Mouse (Mus musculus) heart, adult 9 months (tissue): ENCODE data around the gene Slc16a6.
A peak's percentile ranks its signal among the peaks of the same experiment; 100 is the strongest.
"Not testable (repeated sequence)": the region's sequence is repeated elsewhere in the genome, so short reads cannot be mapped to it uniquely, and the experiment has no call there.

ENCODE experiments used
- DNase-seq, 2 experiments: peaks; one replicate each; pipeline ENCODE4 v3.0.0; 2022; ENCODE audit warnings: low spot score in 2 of 2

The Slc16a6 gene

DNA sequence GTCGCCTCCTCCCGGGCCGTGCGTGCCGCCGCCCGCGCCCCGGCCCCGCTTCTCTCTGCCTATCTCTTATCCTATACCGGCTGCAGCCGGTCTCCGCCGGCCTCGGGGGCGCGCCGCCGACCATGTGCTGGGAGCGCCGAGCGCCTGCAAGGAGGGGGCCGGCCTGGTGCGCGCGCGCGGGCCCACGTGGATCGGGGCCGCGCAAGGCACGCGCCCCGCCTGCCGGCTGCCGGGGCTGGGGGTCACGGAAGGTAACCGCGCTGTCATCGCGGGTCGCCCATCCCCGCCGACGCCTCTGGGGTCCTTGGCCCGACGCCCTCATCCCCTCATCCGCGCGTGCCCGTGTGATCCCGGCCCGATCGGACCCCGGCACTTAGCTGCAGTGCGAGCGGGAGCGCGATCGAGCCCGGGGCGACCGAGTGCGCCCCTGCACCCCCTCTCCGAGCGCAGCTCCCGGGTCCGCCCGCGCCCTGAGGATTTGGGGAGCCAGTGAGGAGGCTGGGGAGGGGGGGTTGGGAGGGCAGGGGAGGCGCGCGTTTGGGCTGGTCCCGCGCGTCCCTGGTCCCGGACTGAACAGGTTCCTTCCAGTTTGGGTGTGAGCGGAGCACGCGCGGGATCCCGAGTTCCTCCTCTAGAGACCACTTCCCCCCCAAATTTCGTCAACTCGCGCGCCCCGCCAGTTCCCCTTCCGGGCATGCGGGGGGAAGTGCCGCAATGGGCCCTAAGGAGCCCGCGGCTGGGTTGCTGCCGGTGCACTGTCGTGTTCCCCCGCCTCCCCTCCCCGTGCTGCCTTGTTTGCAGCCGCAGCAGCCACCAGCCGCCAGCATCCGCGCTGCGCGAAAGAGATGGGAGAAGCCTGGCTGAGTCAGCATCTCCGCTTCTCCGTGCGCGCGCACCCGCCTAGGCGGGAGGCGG is at the start of gene Slc16a6, which contains the start of gene Arsg:
Slc16a6 (minus strand) TSS at position 428 of the 915 bp plus-strand sequence.
Arsg (plus strand) TSS at position 204 of the 915 bp plus-strand sequence.
- DNase-seq, result peak; percentile 63 to 74

DNA sequence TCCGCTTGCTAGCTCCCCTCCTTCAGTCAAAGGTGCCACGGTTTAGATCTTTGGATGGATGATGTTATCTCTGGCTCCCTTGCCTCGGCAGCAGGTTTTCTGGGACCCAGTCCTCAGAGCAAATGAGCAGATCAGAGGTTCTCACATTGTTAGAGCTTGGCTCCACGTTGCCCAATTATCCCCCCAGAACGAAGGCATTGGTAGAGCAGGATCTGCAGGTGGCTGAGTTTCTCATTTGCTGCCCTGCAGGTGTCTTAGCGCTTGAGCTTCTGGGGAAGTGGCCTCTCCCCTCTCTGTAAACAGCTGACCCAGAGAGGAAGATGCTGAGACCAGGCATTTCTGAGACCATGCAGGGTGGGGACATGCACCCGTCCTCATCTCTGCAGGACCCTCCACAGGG is 47.6 kb upstream of the Slc16a6 start:
- no peak for DNase-seq

DNA sequence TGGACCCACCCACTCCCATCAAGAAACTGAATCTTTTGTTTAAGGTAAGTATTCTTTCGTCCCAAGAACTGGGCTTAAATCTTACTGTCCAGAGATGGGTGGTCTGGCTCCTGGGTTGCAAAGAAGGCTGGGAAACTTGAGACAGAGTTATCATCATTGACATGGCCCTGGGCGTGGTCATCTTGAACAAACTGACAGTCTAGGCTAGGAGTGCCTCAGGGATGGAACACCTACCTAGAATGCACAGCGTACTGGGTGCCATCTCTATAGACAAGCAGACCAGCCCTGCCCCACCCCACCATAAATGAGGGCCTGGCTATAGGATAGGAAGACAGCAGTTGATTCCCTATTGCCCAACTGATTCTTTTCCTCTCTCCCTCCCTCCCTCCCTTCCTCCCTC is 44.4 kb upstream of the Slc16a6 start:
- DNase-seq, result no peak

DNA sequence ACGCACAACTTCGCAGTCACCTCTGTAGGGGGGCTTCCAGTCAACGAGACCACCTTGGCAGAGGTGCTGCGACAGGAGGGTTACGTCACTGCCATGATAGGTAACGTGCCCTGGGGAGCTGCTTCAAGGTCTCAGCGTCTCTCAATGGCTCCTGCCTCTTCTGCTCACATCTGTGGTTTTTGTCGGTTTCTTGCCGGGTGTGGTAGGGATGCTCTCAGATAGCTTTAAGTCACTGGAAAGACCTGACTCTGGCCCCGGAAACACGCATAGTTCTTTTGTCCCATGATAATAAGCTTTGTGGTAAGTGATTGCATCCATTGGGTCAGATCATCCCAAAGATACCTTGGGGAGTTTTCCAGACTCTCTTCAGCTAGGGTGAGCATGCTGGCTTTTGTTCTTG is 43.9 kb upstream of the Slc16a6 start:
- DNase-seq, result no peak

DNA sequence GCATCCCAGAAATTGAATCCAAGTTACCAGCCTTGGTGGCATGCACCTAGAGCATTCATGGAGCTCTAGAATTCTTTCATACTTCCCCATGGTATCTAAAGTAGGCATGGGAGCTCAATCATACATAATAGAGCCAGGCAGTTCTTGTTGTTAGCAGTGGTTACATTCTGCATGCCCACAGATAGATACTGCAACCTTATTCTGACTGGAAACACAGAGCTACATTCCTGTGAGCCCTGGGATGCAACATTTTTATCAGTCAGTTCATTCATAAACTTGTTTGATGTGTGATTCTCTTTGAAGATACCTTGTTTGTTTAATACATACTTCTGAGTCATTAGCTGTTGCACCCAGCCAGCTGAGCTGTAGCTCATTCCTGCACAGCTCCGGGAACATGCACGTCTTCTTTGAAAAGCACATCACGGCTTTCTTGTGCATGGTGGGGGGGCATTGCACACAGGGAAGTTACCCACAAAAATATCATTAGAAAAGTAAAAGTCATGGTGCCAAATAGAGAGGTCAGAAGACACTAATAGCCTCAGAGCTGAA is 40.7 kb upstream of the Slc16a6 start:
- DNase-seq, result no peak

DNA sequence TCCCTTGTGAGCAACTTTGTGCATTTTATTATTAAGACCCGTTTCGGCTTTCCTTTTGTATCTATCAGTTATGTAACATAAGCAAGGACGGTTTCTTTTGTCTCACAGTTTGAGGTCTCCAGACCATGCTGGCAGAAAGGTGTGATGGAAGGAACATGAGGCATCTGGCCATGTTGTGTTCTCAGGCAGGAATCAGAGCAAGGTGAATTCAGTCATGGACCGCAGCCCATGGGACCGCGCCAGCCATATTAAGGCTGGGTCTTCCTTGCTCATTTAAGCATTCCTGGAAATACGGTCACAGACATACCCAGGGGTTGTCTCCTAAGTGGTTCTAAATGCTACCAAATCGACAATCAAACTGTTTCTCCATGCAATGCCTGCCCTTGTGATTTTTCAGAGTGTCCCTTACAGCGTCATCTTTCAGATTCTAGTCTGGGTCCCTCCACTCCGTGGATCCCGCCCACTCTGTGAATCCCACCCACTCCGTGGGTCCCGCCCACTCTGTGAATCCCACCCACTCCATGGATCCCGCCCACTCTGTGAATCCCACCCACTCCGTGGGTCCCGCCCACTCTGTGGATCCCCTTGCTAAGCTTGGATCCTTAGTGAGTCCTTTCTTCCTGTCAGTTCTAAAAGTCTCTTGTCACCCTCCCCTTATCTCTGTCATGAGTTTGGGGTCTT is 39.7 kb upstream of the Slc16a6 start:
- DNase-seq, result no peak

DNA sequence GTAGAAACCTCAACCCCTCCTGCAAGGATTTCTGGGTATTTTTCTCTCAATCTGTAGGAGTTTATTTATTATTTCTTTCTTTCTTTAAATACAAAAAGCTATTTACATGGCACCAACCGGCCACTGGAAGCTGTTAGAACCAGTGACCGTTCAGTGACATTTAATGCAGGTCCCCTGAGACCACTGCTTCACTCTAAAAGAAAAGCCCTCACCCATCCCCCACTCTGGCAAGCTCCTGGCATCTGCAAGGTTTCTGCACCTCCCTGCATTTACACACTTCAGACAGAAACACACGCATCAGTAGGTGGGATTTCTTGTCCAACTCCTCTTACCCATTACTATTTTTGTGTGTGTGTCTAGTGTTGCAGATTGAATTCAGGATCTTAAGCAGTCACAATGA is 33.7 kb upstream of the Slc16a6 start:
- no peak for DNase-seq

DNA sequence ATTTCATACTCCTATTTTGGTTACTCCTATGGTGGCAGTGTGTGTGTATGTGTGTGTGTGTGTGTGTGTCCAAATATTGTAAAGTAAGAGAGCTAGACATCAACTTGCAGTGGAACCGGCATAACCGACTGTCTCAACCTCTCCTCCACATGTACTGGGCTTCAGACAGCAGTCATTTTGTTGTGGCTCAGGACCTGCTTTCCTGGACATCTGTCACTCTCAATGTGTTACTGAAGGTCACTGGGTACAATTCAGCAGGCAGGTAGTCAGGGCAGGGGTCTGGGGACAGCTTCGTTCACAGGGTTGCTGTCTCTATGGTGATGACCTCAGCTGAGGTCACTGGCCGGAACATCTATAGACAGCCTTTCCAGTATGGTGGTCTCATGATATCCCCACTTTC is 32.4 kb upstream of the Slc16a6 start:
- DNase-seq, result no peak

DNA sequence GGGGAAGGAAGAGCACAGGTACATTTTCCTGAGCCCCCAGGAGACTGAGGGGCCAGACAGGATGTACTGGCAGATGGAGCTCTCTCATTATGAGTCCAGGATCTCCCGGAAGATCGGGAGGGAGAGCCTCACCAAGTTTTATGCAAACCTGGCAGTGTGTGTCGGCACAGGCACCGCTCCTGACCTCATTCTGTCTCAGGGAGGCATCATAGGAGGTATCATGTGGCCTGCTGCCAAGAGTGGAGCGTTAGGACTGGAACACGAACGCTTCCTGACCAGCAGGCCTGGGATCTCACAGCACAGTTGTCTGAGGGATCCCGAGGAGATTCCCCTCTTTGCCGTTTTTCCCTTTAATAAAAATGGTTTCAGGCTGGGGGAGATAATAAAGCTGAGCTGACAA is 31.6 kb upstream of the Slc16a6 start:
- peak in 1 of 2 experiments; percentile 20 for DNase-seq

DNA sequence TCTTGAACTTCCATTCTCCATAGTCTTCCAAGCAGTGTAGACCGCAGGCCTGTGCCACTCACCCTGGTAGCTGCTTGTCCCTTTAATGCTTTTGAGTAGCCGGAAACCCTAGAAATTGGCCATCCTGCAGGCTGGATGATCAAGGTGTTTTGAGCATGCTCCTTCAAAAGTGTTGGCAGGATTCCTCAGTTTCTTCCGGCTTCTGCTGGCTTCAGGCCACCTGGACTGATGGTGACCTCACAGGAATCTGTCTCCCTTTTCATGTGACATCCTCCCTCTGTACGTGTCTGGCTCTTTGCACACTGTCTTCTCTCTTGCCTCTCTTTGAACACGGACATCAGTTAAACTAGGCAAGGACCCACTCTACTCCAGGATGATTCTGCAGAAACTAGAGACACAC is 26.8 kb upstream of the Slc16a6 start:
- DNase-seq, result peak; percentile 39 to 42

DNA sequence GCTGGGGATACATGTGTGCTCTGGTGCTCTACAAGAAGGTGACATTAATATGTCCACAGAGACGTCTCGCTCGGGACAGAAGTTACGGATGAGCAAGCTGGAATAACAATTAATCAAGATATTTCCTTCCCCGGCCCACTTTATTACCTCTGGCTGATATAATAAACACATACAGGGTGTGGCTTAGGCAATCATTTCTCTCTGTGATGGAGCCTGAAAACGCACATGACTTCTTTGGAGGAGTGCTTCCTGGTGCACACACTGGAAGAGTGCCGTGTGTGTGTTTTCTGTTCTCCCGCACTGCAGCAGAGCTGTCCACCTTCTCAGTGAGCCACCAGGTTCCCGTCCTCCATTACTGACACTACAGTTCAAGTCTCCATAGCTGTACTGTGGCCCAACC is 24.6 kb upstream of the Slc16a6 start:
- peak in 1 of 2 experiments; percentile 23 for DNase-seq

DNA sequence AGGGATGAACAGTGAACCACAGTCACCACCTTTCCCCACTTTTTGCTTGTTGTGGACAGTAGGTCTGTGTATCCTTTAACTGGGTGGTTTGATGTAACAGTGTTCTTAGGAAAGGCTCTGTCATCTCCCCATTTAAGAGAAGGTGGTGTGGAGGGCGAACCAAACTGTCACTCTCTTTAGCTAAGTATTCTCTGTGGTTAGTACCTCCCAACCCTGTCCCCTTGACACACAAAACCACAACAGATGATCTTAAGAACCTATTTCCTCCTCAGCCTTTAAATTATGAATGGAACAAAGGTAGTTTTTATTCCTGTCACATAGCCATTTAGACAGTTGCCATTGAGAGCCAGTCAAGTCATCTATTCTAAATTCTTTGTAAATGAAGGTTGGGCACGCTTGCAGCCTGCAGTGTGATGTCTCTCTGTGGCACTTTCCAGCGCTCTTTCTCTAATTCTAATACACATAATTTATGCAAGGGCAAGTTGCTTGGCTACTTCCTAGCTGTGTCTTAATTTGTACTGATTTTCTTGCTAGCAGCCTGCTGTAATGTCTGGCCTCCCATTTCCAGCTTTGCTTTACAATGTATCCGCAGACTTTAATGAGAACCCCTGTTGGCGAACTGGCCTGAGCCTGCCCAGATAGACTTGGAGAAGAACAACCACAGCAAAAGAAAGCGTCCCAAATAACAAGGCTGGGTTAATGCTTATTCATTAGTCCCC is 23.8 kb upstream of the Slc16a6 start:
- DNase-seq, result no peak

DNA sequence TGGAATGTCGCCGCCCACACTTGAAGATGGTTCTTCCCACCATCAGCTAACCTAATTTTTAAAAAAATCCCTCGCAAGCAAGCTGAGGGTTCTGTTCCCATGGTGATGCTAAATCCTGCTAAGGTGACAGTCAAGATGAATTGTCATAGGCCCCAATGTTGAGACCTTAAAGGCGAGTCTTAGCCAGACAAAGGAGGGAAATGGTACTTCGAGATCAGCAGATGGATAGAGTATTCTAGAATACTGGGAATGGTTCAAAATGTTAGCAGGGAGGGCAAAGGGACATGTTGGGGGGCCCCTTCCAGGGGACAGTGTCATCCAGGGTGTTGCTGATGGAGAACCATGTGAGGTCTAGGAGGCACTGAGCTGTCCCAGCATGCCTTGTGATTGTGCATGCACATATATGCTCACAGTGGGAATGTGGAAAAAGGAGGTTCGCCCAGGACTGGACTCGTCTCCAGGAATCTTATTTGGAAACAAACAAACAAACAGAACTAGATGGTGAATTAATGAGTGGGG is 23.1 kb upstream of the Slc16a6 start:
- no peak for DNase-seq

DNA sequence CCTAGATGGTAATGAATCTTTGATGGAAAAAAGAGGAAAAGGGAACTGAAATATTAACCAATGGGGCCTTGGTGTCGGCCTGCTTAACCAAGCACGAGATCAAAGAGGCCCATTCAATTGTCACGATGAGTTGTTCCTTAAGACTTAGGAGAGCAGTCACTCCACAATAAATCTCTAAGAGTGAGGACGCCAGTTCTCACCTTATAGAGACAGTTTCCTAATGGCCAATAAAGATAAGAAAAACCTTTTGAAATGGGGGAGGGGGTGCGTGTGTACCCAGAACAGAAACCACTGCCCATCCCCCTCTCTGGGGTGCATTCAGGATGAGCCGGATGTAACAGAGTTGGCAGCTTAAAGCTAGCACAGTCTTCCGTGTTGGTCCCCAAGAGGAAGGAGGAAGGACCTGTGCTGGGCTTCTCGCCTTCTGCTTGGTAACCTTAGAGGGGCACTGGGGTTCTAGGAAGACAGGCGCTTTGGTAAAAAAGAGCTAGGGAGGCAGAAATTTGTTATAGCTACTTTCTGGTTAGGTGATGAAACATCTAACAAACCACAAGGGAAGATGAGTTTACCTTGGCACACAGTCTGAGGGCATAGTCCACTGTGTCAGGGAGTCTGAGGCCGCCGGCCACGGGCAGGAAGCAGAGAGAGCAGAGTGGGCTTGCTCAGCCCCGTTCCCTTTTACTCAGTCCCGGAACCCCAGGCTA is 22.5 kb upstream of the Slc16a6 start:
- no peak for DNase-seq

DNA sequence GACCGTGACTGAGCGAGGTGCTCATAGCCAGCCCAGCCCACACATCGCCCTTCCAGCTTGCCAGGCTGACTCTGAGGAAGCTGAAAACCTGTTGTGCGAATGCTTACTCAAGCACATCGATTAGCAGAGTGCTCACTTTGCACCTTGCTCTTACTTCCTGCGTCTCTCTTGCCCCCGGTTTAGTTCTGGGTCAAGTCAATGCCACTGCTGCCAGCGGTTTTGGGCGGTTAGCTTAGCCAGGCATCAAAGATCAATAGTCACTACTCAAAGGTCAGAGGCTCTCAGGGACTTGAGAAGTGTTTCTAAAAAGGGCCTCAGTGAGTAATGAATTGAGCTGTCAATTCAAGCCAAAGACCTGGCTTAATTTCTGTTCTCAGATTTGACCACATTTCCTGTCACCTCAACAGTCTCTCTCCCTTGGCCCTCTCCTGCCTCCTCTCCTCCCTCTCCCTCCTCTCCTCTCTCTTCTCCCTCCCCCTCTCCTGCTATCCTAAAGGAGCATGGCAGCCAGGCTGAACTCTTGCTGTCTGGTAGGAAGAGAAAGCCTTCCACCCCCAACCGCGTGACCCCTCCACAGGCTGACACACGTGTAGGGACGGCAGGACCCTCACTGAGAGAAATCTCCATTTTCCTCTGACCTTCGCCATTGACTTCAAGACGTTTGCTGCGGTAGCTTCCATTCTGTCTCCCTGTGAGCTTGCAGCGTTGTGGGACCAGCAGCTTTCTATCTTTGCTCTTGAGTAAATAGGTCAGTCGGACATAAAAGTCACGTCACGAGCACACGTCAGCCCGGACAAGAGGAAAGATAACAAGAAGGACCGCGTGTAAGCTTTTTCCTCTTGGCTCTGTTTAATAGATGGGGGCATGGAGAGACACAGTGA is 21.7 kb upstream of the Slc16a6 start:
- no peak for DNase-seq

DNA sequence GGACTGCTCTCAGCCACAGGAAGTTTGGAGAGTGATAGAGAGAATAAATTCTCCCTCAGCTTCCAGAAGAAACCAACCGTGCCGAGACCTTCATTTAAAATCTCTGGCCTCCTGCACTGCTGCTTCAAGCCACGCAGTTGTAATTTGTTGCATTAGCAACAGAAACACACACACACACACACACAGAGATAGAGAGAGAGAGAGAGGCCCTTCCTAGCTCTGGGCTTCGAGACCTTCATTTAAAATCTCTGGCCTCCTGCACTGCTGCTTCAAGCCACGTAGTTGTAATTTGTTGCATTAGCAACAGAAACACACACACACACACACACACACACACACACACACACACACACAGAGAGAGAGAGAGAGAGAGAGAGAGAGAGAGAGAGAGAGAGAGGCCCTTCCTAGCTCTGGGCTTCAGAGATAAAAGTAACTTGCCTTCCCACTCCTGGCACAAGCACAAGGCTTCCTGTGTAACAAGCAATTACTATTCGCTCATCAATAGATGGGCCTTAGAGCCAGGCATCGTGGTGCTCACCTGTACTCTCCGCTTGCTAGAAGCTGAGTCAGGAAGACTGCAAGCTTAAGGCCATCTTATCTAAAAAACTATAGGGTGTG is 19.6 kb upstream of the Slc16a6 start:
- DNase-seq, result not testable (repeated sequence)

DNA sequence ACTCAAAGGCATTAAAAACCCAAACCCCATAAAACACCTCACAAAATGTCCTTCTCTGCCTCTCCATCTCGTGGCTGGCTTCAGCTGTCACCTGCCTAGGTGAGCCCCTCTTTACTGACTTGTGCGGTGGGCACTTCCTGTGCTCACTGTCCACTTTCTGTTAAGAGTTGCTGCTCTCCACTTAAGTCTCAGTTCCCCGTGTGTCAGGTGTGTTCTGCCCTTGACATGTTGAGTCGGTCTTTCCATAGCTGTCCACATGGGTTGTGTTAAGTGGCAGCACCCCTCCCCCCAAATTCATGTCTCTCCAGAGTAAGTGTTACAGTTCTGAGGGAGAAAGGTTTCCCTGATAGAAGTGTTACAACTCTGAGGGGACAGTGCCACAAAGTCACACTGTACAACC is 18.4 kb upstream of the Slc16a6 start:
- DNase-seq, result no peak

DNA sequence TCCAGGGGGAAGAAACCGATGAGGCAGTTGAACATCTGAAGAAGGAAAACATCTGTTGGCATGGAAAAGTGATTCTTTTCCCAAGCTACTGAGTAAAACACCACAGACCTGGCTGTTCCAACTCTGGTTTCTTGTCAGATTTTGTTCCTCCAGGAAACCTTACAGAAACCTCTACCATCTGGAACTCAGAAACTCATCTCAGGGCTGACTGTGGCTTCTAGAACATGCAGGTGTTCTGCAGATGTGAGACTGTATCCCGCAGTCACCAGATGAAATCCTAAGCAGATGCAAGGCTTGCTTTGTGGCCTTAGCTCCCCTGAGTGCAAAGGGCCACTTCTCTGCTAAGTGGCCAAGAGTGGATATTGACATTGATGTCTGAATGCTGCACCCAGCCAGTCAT is 16.4 kb upstream of the Slc16a6 start:
- DNase-seq, result no peak

DNA sequence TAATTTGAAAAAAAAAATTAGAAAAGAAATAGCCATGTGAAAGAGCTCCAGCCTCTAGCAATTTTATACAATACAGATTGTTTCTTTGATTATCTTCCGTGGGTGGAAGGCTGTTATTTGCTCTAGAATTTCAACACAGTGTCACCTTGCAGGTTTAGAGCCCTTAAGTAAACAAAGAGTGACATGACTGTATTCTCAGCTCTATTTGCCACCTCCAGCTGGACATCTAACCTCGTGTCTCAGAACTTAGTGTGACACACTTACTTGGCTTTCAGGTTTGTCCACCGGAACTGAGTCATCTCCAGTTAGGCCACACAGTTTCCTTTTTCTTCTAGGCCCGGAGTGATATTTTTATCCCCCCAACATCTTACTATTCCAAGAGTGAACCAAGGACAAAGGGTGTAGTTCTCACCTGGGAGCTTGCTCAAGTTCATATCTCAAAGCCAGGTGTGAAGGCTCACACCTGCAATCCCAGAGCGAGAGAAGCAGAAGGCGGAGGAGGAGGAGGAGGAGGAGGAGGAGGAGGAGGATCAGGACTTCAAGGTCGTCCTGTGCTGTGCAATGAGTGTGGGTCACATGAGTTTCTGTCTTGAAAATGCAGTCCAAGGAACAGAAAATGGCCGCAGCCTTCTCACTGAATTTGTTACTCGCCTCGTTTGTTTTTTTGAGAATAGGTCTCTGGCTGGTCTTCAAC is 14.7 kb upstream of the Slc16a6 start:
- no peak for DNase-seq
